Mouse (Mus musculus) Muller cell, postnatal 12 days (primary cell): ENCODE results near the gene Fam47e.
"Not testable (repeated sequence)": the region's sequence is repeated elsewhere in the genome, so short reads cannot be mapped to it uniquely, and the experiment has no call there.

Experiments used
- DNase-seq: peaks from one replicate; pipeline ENCODE4 v3.0.0-alpha.2; 2015; ENCODE audit errors: inconsistent ontology term

The Fam47e gene

GRCm38 (mm10) chr5:92554891-92555511, at the start of gene Fam47e:
TSS of gene Fam47e (plus strand) at chr5:92555069.
- DNase-seq, result peak; percentile 32

GRCm38 (mm10) chr5:92505402-92505865, 49.4 kb upstream of the Fam47e start:
- peak; percentile 98 for DNase-seq

- DNase-seq, result peak; percentile 43
These were observed 48.6 kb upstream of the Fam47e start for GRCm38 (mm10) chr5:92506301-92506729.

GRCm38 (mm10) chr5:92506733-92507132, 48.1 kb upstream of the Fam47e start, which contains the start of gene Scarb2:
TSS of gene Scarb2 (minus strand) at chr5:92506833.
- DNase-seq, result no peak

GRCm38 (mm10) chr5:92508853-92509252, 46.0 kb upstream of the Fam47e start:
- no peak for DNase-seq

- no peak for DNase-seq
These were observed 43.6 kb upstream of the Fam47e start for GRCm38 (mm10) chr5:92511256-92511655.

GRCm38 (mm10) chr5:92512066-92512465, 42.8 kb upstream of the Fam47e start:
- DNase-seq, result no peak

- DNase-seq, result not testable (repeated sequence)
These were observed 33.7 kb upstream of the Fam47e start for GRCm38 (mm10) chr5:92521131-92521530.

- no peak for DNase-seq
These were observed 30.0 kb upstream of the Fam47e start for GRCm38 (mm10) chr5:92524821-92525258.

GRCm38 (mm10) chr5:92539698-92540097, 15.2 kb upstream of the Fam47e start:
- no peak for DNase-seq

- DNase-seq, result no peak
These were observed 2.3 kb upstream of the Fam47e start for GRCm38 (mm10) chr5:92552611-92553010.

GRCm38 (mm10) chr5:92553939-92554338, 930 bp upstream of the Fam47e start:
- no peak for DNase-seq

- peak; percentile 25 for DNase-seq
These were observed 426 bp upstream of the Fam47e start for GRCm38 (mm10) chr5:92554443-92554842.

GRCm38 (mm10) chr5:92555905-92556304, 1.0 kb downstream of the Fam47e start:
- no peak for DNase-seq

GRCm38 (mm10) chr5:92557508-92557907, 2.6 kb downstream of the Fam47e start:
- no peak for DNase-seq

GRCm38 (mm10) chr5:92560201-92560600, 5.3 kb downstream of the Fam47e start:
- DNase-seq, result no peak

GRCm38 (mm10) chr5:92562002-92562401, 7.1 kb downstream of the Fam47e start:
- no peak for DNase-seq

- no peak for DNase-seq
These were observed 16.4 kb downstream of the Fam47e start for GRCm38 (mm10) chr5:92571232-92571631.

- DNase-seq, result no peak
These were observed 24.7 kb downstream of the Fam47e start for GRCm38 (mm10) chr5:92579559-92579958.

GRCm38 (mm10) chr5:92585932-92586331, 31.1 kb downstream of the Fam47e start:
- DNase-seq, result no peak

- DNase-seq, result no peak
These were observed 40.2 kb downstream of the Fam47e start for GRCm38 (mm10) chr5:92595026-92595425.

GRCm38 (mm10) chr5:92596865-92597264, 42.0 kb downstream of the Fam47e start:
- DNase-seq, result no peak

GRCm38 (mm10) chr5:92599030-92599429, 44.2 kb downstream of the Fam47e start:
- DNase-seq, result peak; percentile 33
